Mouse (Mus musculus) thymus, postnatal 25 days (tissue): ENCODE data around the gene Astn2.

Source experiments
- DNase-seq: peaks from one replicate; pipeline ENCODE4 v3.0.0; 2022

Astn2 gene

GRCm38 (mm10) chr4:65831872-65832271 is 572.5 kb downstream of the Astn2 start:
- no peak for DNase-seq

GRCm38 (mm10) chr4:65830495-65830894 is 573.9 kb downstream of the Astn2 start:
- DNase-seq, result no peak

- DNase-seq, result no peak
Measured at GRCm38 (mm10) chr4:65821070-65821469, 583.3 kb downstream of the Astn2 start.

DNA sequence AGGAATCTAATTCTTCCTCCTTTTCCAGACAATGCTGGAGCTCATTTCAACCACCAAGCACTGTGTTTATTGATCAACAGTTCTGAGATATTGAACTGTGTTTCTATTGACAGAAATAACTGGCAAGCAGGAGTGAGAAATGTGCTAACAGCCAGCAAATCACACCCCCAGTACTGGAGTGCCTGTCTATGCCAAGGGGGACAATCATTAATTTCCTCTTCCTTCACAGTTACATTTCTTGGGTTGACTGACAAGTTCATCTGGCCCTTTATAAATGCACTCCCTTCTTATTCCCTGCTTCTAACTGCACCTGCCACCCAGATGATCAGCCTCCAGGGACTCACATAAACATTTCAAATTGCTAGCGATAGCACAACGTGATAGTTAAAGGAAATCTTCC is 584.2 kb downstream of the Astn2 start:
- DNase-seq, result no peak

- DNase-seq, result no peak
Measured at GRCm38 (mm10) chr4:65819835-65820234, 584.6 kb downstream of the Astn2 start.

DNA sequence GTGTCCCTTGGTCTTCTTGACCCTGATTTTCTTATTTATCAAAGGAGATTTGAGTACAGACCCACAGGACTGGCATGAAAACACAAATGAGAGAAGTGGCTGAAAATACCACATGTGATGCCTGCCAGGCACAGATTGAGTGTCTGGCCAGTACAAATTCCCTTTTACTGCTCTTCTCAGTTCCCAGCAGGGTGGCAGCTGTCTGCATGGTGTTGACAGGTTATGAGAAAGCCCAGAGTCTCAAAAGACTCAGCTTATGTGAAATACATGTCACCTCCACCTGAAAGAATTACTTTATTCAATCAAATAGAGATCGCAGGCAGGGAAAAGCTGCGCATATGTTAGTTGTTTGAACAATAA is 590.3 kb downstream of the Astn2 start:
- no peak for DNase-seq

DNA sequence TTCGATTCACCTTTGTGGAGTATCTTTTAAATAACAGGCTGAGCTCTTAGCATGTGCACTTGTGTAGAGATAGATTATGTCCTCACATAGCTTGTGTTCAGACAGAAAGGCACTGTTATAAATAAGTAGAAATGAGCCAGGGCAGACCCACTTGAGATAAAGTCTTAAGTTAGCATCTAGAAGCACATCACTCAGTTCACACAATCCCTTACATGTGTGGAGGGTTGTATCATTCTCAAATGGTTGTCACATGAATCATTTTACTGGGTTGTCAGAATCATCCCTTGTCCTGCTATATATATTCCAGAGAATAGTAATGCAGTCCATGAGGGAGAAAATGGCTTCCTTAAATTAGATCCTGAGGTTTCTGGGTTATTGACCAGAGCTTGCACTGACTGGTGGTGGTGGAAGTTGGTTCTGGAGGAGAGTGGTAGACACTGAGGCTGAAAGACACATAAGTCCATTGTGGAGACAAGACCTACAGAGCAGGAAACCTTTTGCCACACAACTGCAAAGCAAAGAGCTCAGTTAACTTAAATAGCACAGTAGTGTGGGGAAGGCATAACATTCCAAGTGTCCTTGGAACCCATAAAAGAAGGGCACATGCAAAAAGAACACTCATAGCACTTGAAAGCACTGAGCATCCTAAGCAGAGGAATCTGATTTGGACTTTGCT is 590.8 kb downstream of the Astn2 start:
- no peak for DNase-seq

GRCm38 (mm10) chr4:65807341-65807740 is 597.1 kb downstream of the Astn2 start:
- DNase-seq, result no peak

DNA sequence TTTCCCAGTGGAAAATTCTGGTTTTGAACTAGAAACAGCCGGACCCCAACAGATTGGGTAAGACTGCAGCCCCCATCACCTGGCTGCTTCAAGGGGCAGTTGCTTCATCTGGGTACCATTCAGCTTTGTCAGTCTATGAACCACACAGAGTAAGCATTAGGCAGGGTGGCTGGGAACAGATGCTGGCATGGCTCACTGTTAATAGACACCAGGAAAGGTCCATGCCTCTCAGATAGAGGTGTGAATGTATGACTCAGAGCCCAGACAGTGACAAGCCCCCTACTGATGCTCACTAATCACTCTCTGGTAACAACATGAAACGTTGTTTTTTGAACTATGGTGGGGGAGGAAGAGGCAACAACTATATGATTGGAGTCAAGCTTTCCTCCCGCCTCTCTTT is 603.2 kb downstream of the Astn2 start:
- no peak for DNase-seq

- no peak for DNase-seq
Measured at GRCm38 (mm10) chr4:65791051-65791450, 613.4 kb downstream of the Astn2 start.

DNA sequence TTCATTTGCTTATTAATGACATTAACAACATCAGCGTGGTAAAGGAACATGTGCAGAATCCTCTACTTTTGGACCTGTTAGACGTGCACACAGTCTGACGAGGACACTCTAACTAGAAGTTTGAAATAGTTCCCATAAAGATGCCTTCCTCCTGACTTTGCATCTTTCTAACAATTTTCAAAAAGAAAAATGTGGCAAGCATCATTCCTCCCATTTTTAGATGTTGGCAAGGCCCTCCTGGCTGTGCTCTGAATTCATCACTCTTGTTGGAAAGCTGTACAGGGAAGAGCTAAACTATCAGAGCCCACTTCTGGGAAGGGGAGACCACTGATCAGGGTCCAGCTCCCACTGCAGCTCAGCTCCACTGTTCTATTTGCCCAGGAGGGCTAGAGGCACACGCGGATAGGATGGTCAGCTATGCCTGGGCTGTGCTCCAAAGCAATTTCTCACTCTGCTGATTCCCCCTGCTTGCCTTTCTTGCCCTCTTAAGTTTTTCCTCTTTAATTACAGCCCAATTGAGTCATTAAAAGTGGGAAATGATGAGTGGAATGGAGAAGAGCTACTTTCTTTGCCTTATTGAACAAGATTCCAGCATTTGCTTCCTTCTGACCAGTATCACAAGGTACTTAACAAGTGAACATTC is 630.9 kb downstream of the Astn2 start:
- DNase-seq, result no peak

GRCm38 (mm10) chr4:65770952-65771351 is 633.5 kb downstream of the Astn2 start:
- DNase-seq, result no peak

GRCm38 (mm10) chr4:65767919-65768318 is 636.5 kb downstream of the Astn2 start:
- no peak for DNase-seq

- DNase-seq, result no peak
Measured at GRCm38 (mm10) chr4:65767431-65767830, 637.0 kb downstream of the Astn2 start.

GRCm38 (mm10) chr4:65765312-65765711 is 639.1 kb downstream of the Astn2 start:
- DNase-seq, result no peak

GRCm38 (mm10) chr4:65764275-65764674 is 640.1 kb downstream of the Astn2 start:
- DNase-seq, result no peak

DNA sequence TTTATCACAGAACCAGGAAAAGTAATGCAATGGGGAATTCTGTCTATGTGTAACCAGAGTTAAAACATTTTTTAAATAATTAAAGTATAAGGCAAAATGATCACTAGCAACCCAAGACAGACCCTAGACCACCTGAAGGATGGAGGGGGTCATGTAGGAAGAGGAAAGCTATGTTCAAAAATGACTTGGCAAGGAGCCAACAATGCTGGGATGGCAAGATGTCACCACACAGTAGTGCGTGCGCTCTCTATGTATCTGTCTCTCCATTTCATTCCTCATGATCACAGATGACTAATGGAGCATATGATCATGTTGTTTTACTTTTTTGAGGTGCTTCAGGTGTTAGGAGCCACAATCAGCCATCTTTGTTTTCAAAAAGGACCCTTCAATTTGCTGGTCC is 640.6 kb downstream of the Astn2 start:
- DNase-seq, result no peak

DNA sequence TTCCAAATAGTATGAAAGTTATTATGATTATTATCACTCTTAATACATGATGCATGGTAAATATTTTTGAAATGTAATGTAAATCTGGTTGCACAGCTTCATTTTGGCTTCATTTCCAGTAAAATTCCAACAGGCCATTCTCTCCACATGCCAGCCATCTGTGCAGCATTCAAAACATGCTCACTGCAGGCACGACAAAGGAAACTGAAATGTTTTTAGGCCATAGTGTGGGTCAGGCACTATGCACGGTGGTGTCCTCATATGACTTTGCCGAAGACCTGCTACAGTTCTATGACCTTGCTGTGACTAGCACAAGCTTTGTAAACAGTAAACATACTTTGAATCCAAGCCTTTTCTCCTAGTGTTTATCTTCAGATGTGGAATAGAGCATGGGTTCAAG is 642.3 kb downstream of the Astn2 start:
- no peak for DNase-seq

DNA sequence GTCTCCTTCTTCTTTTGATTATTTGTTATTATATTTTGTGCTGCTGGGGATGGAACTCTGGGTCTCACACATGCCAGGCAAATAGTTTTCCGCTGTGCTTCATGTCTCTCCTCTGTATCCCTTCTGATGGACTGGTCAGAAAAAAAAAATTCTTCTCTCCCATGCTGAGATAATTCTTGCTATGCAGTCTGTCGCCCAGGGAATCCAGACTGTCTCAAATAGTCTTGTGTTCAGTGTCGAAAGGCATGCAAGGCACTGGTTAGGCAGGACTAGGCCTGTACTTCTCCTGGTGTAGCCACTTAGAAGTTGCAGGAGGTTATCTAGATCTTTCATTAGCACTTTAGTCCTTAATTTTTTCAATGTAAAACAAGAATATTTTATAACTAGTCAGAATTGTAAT is 642.8 kb downstream of the Astn2 start:
- DNase-seq, result no peak

- DNase-seq, result no peak
Measured at GRCm38 (mm10) chr4:65758875-65759201, 645.6 kb downstream of the Astn2 start.

DNA sequence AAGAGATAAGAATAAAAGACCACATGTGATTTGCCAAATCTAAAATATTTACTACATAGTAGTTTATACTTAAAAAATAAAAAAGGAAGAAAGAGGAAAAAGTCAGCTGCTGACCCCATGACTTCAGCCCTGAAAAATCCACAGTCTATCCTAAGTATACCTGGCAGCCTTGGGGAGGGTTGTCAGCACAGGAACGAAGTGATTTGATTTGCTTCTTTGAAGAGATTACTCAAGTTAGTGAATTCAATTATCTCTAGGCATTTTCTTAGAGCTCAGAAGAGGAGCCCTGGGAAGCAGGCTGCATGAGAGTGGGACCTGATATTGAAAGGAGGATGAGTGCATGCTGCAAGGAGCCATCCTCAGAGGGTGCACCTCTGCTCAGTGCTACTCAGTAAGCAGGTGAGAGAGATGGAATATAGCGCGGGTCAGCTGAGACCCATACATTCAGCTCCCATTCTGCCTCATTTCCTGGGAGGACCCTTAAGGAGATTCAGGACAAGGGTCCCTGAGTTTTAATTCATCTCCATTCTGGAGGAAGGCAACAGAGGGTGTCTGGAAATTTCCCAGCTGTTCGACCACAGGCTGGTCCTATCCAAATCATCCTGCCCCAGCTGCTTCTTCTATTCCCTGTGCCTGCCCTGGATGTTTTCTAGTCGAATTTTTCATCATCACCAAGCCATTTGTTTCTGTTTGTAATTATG is 646.1 kb downstream of the Astn2 start:
- DNase-seq, result no peak

- DNase-seq, result no peak
Measured at GRCm38 (mm10) chr4:65752941-65753340, 651.5 kb downstream of the Astn2 start.

DNA sequence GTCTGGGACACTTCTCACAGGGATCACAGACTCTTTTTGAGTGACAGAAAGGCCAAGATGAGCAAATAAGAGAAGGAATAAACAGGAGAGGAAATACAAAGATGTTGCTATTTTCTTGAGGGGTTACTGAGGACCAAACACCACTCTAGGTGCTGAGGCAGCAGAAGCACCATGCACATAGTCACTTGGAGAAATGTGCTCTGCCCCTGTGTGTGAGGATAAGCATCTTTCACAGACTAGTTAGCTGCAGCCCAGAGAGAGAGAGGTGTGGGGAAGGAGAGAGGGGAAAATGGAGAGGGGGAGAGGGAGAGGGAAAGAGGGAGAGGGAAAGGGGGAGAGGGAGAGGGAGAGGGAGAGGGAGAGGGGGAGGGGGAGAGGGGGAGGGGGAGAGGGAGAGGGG is 659.6 kb downstream of the Astn2 start:
- DNase-seq, result no peak

GRCm38 (mm10) chr4:65744088-65744610 is 660.3 kb downstream of the Astn2 start:
- no peak for DNase-seq
